Comparison of ENCODE assay signal across 13 mouse cellular contexts in genomic region chr1:132696232-132696631, GRCm38 (mm10). TPM values are rescaled to one million over a fixed set of nuclear protein-coding genes. Genes with fewer than 3 reads are reported as not detected.
DNase-seq lines count a peak whose midpoint lies in the region; ATAC-seq and TF ChIP-seq lines count a peak whose summit lies in the region.
"Had no signal": no experiment of that assay in that cellular context is flagged by ENCODE, and none has a peak within 500 bp of the region (broad histone marks: within the 10 kb centered on the region; RNA-seq: fewer than 3 reads in every experiment).

No protein-coding gene starts in this region.

- WGBS in forebrain, embryonic 15.5 days, result 12% methylated on average over 2 of the region's 2 CpGs
- WGBS in midbrain, embryonic 10.5 days, result 14% methylated on average over 2 of the region's 2 CpGs
- 44% methylated on average over 2 of the region's 2 CpGs for WGBS in thymus, adult 2 months

- H3K9ac ChIP-seq in forebrain, embryonic 15.5 days (replicated peaks), result no peak overlapping the region
- H3K9ac ChIP-seq: liver, postnatal 0 days had no signal

- TF ChIP-seq POLR2A in thymus, adult 2 months (IDR thresholded peaks at IDR 0.05; ENCODE audit: control insufficient read depth, extremely low read depth, insufficient read depth, low read length, poor library complexity), result no peak

- no peak for TF ChIP-seq CTCF in thymus, adult 2 months (IDR thresholded peaks at IDR 0.05; ENCODE audit: borderline replicate concordance, control insufficient read depth, extremely low read depth, insufficient read depth, low read length, poor library complexity)

- ATAC-seq in forebrain, embryonic 15.5 days (replicated peaks), result peak; percentile 72
- ATAC-seq: liver, postnatal 0 days had no signal

- H3K9me3 ChIP-seq in forebrain, embryonic 15.5 days, result no peaks in the 10 kb centered on the region
- H3K9me3 ChIP-seq in midbrain, embryonic 10.5 days (replicated peaks), result no peaks in the 10 kb centered on the region

- H3K27me3 ChIP-seq in forebrain, embryonic 15.5 days, result no peaks in the 10 kb centered on the region
- no peaks in the 10 kb centered on the region for H3K27me3 ChIP-seq in midbrain, embryonic 10.5 days (ENCODE audit: low read depth, poor library complexity, severe bottlenecking)
- no peaks in the 10 kb centered on the region for H3K27me3 ChIP-seq in thymus, adult 2 months (ENCODE audit: control insufficient read depth, insufficient read depth, low read length)

- no peak overlapping the region for H3K4me2 ChIP-seq in forebrain, embryonic 15.5 days (replicated peaks)

- peak; percentile 47 to 58 for DNase-seq in cerebellum, postnatal 10 days
- no peak for DNase-seq in cerebellum, adult 8-10 months
- DNase-seq in midbrain, embryonic 10.5 days (ENCODE audit: low spot score), result peak; percentile 56
- peak; percentile 62 for DNase-seq in retina, embryonic 14.5 days (ENCODE audit: low spot score)
- DNase-seq in thymus, adult 2 months, result no peak
- no peak for DNase-seq in ovary, postnatal 36 days (ENCODE audit: low spot score)
- no peak for DNase-seq in heart, adult 11 months
- DNase-seq: heart, adult 18-20 months; kidney, postnatal 10 days; liver, postnatal 0 days; thymus, adult 18-20 months had no signal

- no peak overlapping the region for H3K4me3 ChIP-seq in forebrain, embryonic 15.5 days
- H3K4me3 ChIP-seq in midbrain, embryonic 10.5 days, result 0 out of 2 replicates have a peak overlapping the region, but pooled peaks have one; percentile 14
- H3K4me3 ChIP-seq in thymus, adult 2 months (ENCODE audit: control insufficient read depth, insufficient read depth, low read length), result no peak overlapping the region
- H3K4me3 ChIP-seq: erythroblast, embryonic 14.5 days had no signal

- H3K4me1 ChIP-seq in forebrain, embryonic 15.5 days, result peaks cover 13% of the 10 kb centered on the region
- H3K4me1 ChIP-seq in midbrain, embryonic 10.5 days, result peaks cover 50% of the 10 kb centered on the region
- no peaks in the 10 kb centered on the region for H3K4me1 ChIP-seq in thymus, adult 2 months (replicated peaks; ENCODE audit: control insufficient read depth, insufficient read depth, low read length)

- no peaks in the 10 kb centered on the region; the same call in 1 of the 2 replicates for H3K36me3 ChIP-seq in forebrain, embryonic 15.5 days
- no peaks in the 10 kb centered on the region for H3K36me3 ChIP-seq in midbrain, embryonic 10.5 days
- H3K36me3 ChIP-seq in thymus, adult 2 months (ENCODE audit: control insufficient read depth, insufficient read depth, low read length), result no peaks in the 10 kb centered on the region

- peak overlapping the region; percentile 72 for H3K27ac ChIP-seq in forebrain, embryonic 15.5 days (replicated peaks)
- H3K27ac ChIP-seq in midbrain, embryonic 10.5 days (replicated peaks), result peak overlapping the region; percentile 83
- no peak overlapping the region for H3K27ac ChIP-seq in thymus, adult 2 months (ENCODE audit: control insufficient read depth, insufficient read depth, low read length)

RNA-seq across cellular contexts. Expression of gene Nfasc, which starts 45.4 kb away (rescaled TPM):
- polyA plus RNA-seq in forebrain, embryonic 15.5 days (2015; fragmentation: Nextera tagmentation; extraction: Ambion mirVana), result 51.5 and 59.0 TPM in 2 replicates
- polyA plus RNA-seq in midbrain, embryonic 10.5 days (2016; fragmentation: Nextera tagmentation; extraction: Ambion mirVana), result 14.5 and 19.7 TPM in 2 replicates
- 2.0 and 2.1 TPM in 2 replicates for polyA plus RNA-seq in thymus, adult 2 months (2012; rRNA removed)
- polyA plus RNA-seq: erythroblast, embryonic 14.5 days had no signal

Comparison
In these comparisons a context has a peak if more than half of its experiments do, and no peak if none do; other contexts are left out.
1. DNase-seq: peak in cerebellum, postnatal 10 days (2 of 2), midbrain, embryonic 10.5 days (single experiment) and retina, embryonic 14.5 days (single experiment); none in cerebellum, adult 8-10 months (single experiment), thymus, adult 2 months (single experiment), ovary, postnatal 36 days (single experiment) and heart, adult 11 months (single experiment).